Mouse (Mus musculus) embryonic facial prominence, embryonic 14.5 days (tissue): ENCODE measurements around the gene Gm17571. TPM values are rescaled to one million over a fixed set of nuclear protein-coding genes. Genes with fewer than 3 reads are reported as not detected.

Source experiments
- ATAC-seq: fragments of 200-750 bp; cut with Nextera tagmentation; 2 replicates; pipeline ENCODE4 v1.8.0; 2017; ENCODE audit warnings: low read depth, moderate number of reproducible peaks, moderate TSS enrichment
- DNase-seq: peaks from one replicate; pipeline ENCODE4 v3.0.0-alpha.2; 2015; ENCODE audit warnings: low spot score
- H3K27ac ChIP-seq: fragments of 300-500 bp; sonication (generic); replicated peaks from 2 replicates; pipeline ENCODE4 v1.5.1; 2014; ENCODE audit warnings: low read depth, mild to moderate bottlenecking, low read length, moderate library complexity
- H3K27me3 ChIP-seq: fragments of 300-500 bp; sonication (generic); replicated peaks from 2 replicates; pipeline ENCODE4 v1.6.1; 2014; ENCODE audit warnings: low read length; ENCODE audit not compliant: control insufficient read depth, insufficient read depth
- H3K36me3 ChIP-seq: fragments of 300-500 bp; sonication (generic); 2 replicates; pipeline ENCODE4 v1.6.1; 2014; ENCODE audit warnings: low read length, mixed read lengths; ENCODE audit not compliant: control insufficient read depth, insufficient read depth
- H3K4me1 ChIP-seq: fragments of 300-500 bp; sonication (generic); 2 replicates; pipeline ENCODE4 v1.6.1; 2014; ENCODE audit warnings: antibody characterized with exemption, low read length; ENCODE audit not compliant: control insufficient read depth, insufficient read depth
- H3K4me2 ChIP-seq: fragments of 300-500 bp; sonication (generic); 2 replicates; pipeline ENCODE4 v1.6.1; 2014; ENCODE audit warnings: low read depth, mild to moderate bottlenecking, low read length, moderate library complexity, mixed read lengths
- H3K4me3 ChIP-seq: fragments of 300-500 bp; sonication (generic); 2 replicates; pipeline ENCODE4 v1.5.1; 2014; ENCODE audit warnings: low read depth, mild to moderate bottlenecking, low read length
- H3K9ac ChIP-seq: fragments of 300-500 bp; sonication (generic); 2 replicates; pipeline ENCODE4 v1.6.1; 2014; ENCODE audit warnings: low read depth, mild to moderate bottlenecking, low read length, moderate library complexity, mixed read lengths
- H3K9me3 ChIP-seq: fragments of 300-500 bp; sonication (generic); 2 replicates; pipeline ENCODE4 v1.6.1; 2016; ENCODE audit warnings: low read length; ENCODE audit not compliant: control insufficient read depth
- WGBS: fragments of 180-500 bp; shearing (Covaris S2); extraction: QIAGEN DNeasy Blood & Tissue Kit; methylation state at CpG from one replicate; pipeline ENCODE4 v1.1.7; 2014; 5-methylcytosine and 5-hydroxymethylcytosine counted together
- polyA plus RNA-seq: library from polyadenylated mRNA; unstranded; fragments of >200 nt; fragmentation: Nextera tagmentation; extraction: Ambion mirVana; gene quantifications from 2 replicates; pipeline ENCODE4 v1.2.1, GENCODE M21; 2014

The Gm17571 gene
- not detected in 2 replicates for polyA plus RNA-seq

DNA sequence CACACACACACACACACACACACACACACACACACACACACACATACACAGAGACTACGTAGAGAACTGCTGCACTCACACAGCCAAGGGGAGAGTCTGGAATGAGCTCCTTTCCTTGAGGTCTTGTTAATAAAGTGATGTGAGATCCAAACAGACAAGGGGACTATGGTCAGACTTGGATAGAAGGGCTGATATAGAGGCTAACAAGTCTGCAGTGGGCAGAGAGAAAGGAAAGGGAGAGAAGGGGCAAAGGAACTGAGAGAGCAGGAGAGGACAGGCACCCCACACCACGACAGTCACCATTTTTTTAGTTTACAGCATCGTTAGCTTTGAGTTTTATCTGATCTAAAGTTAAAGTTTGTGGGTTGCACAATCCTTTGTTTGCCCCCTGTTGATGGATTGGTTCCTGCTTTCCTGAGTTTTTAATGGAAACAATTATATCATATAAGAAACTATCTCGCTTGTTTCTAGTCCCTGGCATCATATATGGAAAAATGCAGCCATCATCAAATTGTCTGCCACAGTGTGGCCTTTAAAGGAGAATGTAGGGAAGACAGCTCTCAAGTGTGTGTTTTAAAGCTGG, at the start of gene Gm17571:
Gene Gm17571, minus strand, starts transcription at position 51 of the 583 bp plus-strand sequence.
- no peak for DNase-seq

GRCm38 (mm10) chr9:13495530-13495929, 49.0 kb upstream of the Gm17571 start:
- H3K4me3 ChIP-seq: no peak overlapping the region

More for the DNA sequence above, at the start of gene Gm17571:
- Histone ChIP-seq H3K36me3 (no peaks in the 10 kb centered on the region), H3K4me2 (no peak within 1 kb of the TSS), H3K27ac (no peak within 1 kb of the TSS), H3K27me3 (no peaks in the 10 kb centered on the region), H3K9ac (no peak within 1 kb of the TSS), H3K4me3 (no peak within 1 kb of the TSS), H3K9me3 (no peaks in the 10 kb centered on the region), H3K4me1 (peaks cover 12% of the 10 kb centered on the region; the same call in 1 of the 2 replicates)
- no peak for ATAC-seq
- 64% methylated on average over 4 of the region's 4 CpGs for WGBS

DNA sequence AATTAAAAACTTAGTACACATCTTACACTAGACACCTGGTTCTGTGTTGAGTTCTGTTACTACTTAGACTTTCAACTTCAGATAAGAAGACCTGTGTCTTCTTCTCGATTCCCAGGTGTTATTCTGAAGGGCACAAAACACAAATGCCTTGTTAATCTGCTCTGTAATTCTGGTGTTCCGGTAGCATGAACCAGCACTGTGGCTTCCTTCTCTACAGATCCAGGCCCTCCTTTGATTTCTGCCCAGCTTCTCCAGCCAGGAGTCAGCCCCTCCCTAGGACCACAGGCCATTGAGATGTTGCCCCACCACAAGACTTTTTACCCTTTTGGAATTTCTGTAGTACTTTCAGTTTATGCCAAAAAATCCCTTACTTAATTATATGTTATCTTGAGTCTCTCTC, 47.2 kb upstream of the Gm17571 start:
- H3K4me1 ChIP-seq: peaks cover 15% of the 10 kb centered on the region
- H3K36me3 ChIP-seq: no peaks in the 10 kb centered on the region
- H3K27ac ChIP-seq: no peak overlapping the region
- no peak overlapping the region for H3K4me2 ChIP-seq
- no peak overlapping the region for H3K9ac ChIP-seq
- H3K27me3 ChIP-seq: no peaks in the 10 kb centered on the region
- WGBS: 87% methylated on average over 2 of the region's 2 CpGs
- no peak overlapping the region for H3K4me3 ChIP-seq
- ATAC-seq (no peak), DNase-seq (no peak)
- H3K9me3 ChIP-seq: no peaks in the 10 kb centered on the region

More at GRCm38 (mm10) chr9:13495530-13495929, 49.0 kb upstream of the Gm17571 start:
- H3K36me3 ChIP-seq: no peaks in the 10 kb centered on the region
- H3K4me1 ChIP-seq: peaks cover 15% of the 10 kb centered on the region
- ATAC-seq: no peak
- DNase-seq: no peak
- no peaks in the 10 kb centered on the region for H3K9me3 ChIP-seq
- H3K27me3 ChIP-seq: no peaks in the 10 kb centered on the region
- H3K4me2 ChIP-seq: no peak overlapping the region
- no peak overlapping the region for H3K9ac ChIP-seq
- no peak overlapping the region for H3K27ac ChIP-seq

GRCm38 (mm10) chr9:13492807-13493206, 46.3 kb upstream of the Gm17571 start:
- H3K4me3 ChIP-seq: no peak overlapping the region
- H3K9ac ChIP-seq: no peak overlapping the region
- H3K27ac ChIP-seq: no peak overlapping the region
- H3K9me3 ChIP-seq: no peaks in the 10 kb centered on the region
- H3K4me2 ChIP-seq: no peak overlapping the region
- peaks cover 11% of the 10 kb centered on the region for H3K4me1 ChIP-seq
- no peaks in the 10 kb centered on the region for H3K36me3 ChIP-seq
- no peak for DNase-seq
- no peaks in the 10 kb centered on the region for H3K27me3 ChIP-seq
- no peak for ATAC-seq
- whole genome bisulfite sequencing: 78% methylated on average over 2 of the region's 2 CpGs

DNA sequence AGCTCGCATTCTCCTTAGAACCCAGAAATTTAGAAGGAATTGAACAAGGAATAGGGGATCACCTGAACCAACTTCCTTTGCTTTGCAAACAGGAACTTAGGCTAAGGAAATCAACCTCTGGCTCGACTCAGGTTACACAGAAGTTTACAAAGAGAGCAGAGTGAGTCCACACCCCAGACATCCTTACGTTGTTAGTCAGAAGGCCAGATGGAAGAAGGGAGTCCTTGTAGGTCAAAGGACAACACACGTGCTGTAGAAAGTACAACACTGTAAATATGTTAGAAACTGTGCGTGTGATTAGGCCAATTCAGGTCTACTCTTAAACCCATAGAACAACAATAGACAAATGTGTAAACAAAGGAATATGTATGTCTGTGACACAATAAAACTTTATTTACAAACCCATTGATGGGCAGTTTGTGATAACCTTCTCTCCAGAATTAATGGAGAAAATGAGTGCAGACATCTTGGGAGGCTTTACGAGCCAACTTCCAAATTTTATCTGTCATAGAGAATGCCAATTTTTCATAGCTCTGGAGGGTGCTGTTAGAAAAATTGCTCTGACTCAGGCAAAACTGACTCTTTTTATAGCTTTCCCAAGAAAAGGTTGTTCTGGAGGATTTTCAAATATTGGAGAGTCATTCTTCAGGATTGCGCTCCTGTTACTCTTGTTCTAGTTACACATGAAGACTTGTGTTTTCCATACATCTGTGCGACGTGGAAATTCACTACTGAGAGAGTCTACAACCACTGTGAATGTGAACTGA, 45.5 kb upstream of the Gm17571 start:
- Histone ChIP-seq H3K27me3 (no peaks in the 10 kb centered on the region), H3K4me1 (peaks cover 7% of the 10 kb centered on the region), H3K4me3 (no peak overlapping the region), H3K36me3 (no peaks in the 10 kb centered on the region), H3K4me2 (no peak overlapping the region), H3K9me3 (no peaks in the 10 kb centered on the region), H3K9ac (no peak overlapping the region), H3K27ac (no peak overlapping the region)
- 69% methylated on average over 9 of the region's 9 CpGs for WGBS
- no peak for DNase-seq
- no peak for ATAC-seq

DNA sequence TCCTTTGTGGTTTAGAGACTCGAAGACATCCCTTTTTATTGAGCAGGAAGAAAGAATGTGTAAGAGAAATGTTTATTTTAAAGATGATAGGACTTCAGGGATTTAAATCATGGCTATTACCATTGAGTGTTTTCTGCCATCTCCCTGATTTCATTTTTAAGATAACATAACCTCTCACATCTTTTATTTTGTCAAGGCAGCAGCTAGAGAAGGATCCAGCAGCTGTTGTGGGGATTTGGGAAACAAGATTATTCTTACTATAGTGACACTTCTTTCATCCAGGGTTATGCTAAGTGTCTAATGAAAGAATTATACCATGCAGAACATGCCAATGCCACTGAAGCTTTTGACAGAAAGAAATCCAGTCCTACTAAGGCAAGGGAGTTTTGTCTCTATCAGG, 44.6 kb upstream of the Gm17571 start:
- DNase-seq: no peak
- 19% methylated on average over 1 of the region's 1 CpGs for WGBS
- H3K9ac ChIP-seq: no peak overlapping the region
- no peaks in the 10 kb centered on the region for H3K27me3 ChIP-seq
- H3K27ac ChIP-seq: no peak overlapping the region
- no peak overlapping the region for H3K4me2 ChIP-seq
- H3K9me3 ChIP-seq: no peaks in the 10 kb centered on the region
- no peak overlapping the region for H3K4me3 ChIP-seq
- H3K36me3 ChIP-seq: no peaks in the 10 kb centered on the region
- no peak for ATAC-seq
- H3K4me1 ChIP-seq: peaks cover 13% of the 10 kb centered on the region

- ATAC-seq: no peak
- WGBS: 48% methylated on average over 1 of the region's 1 CpGs
- Histone ChIP-seq H3K4me2 (no peak overlapping the region), H3K27ac (no peak overlapping the region), H3K36me3 (no peaks in the 10 kb centered on the region), H3K9me3 (no peaks in the 10 kb centered on the region), H3K27me3 (no peaks in the 10 kb centered on the region), H3K4me3 (no peak overlapping the region), H3K4me1 (peaks cover 33% of the 10 kb centered on the region), H3K9ac (no peak overlapping the region)
- DNase-seq: no peak
Observed at GRCm38 (mm10) chr9:13485914-13486313, 39.4 kb upstream of the Gm17571 start.

DNA sequence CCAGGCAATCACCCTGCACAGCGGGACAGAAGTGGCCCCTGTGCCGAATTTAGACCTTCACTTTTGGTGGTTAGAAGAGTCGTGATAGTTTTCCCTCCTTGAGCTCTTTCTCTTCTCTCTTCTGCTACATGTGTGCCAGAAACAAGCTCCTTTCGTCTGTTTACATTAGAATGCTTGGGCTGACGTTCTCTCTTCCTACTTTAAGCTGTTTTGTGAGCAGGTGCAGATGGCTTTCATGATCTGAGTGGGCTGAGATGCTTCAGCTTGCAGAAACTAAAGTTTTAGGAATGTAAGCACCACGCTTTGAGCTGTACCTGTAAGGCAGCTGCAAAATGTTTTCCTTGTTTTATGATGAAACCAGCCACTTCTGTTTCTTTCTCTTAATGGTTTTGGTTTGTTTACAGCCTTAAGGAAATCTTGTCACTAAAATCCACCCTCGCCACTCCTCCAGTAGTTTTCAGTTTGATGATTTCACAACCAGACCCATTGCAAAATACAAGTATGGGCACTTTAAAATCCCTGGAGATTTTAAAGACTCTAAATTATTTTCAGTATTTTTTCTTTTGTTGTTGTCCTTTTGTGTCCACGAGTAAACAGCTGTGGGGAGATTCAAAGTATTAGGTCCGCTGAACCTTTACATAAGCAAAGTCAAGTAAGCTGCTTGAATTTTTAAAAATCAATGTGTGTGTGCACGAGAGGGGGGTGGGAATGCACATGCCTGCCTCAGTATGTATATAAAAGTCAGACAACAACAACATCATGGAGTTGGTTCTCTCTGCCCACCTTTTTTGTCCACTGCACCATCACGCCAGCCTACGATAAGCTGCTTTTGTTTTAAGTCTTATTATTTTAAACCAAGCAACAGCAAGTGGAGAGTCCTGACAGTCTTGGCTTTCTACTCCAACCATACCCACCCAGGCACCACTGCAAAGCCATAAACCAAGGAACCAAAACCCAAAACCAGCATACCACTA, 38.0 kb upstream of the Gm17571 start:
- ATAC-seq: 0 out of 2 replicates have a peak, but pooled peaks have one; percentile 12
- no peak overlapping the region for H3K9ac ChIP-seq
- peak overlapping the region; percentile 61 for H3K27ac ChIP-seq
- DNase-seq: peak; percentile 72
- H3K4me2 ChIP-seq: peak overlapping the region; percentile 23; the same call in 1 of the 2 replicates
- H3K36me3 ChIP-seq: no peaks in the 10 kb centered on the region
- no peaks in the 10 kb centered on the region for H3K9me3 ChIP-seq
- no peak overlapping the region for H3K4me3 ChIP-seq
- peaks cover 33% of the 10 kb centered on the region for H3K4me1 ChIP-seq
- 49% methylated on average over 12 of the region's 12 CpGs for WGBS
- H3K27me3 ChIP-seq: no peaks in the 10 kb centered on the region
